Mouse (Mus musculus) urinary bladder, postnatal 36 days (tissue): ENCODE measurements around the gene Rad17.

Experiments used
- DNase-seq, 2 experiments: peaks; one replicate each; pipeline ENCODE4 v3.0.0; 2022; ENCODE audit warnings: low spot score in 2 of 2, mixed read lengths in 1 of 2

Rad17 gene

GRCm38 (mm10) chr13:100616181-100617087 lies 34.4 kb downstream of the Rad17 start, which contains the start of gene Marveld2:
Gene Marveld2, minus strand, starts transcription at chr13:100616971.
- peak; percentile 56 to 59 for DNase-seq

GRCm38 (mm10) chr13:100612903-100613302 lies 37.9 kb downstream of the Rad17 start:
- DNase-seq: no peak

- DNase-seq: no peak
Measured at GRCm38 (mm10) chr13:100612251-100612650, 38.6 kb downstream of the Rad17 start.

GRCm38 (mm10) chr13:100611266-100611665 lies 39.6 kb downstream of the Rad17 start:
- no peak for DNase-seq

GRCm38 (mm10) chr13:100607756-100608155 lies 43.1 kb downstream of the Rad17 start:
- DNase-seq: no peak

GRCm38 (mm10) chr13:100605845-100606244 lies 45.0 kb downstream of the Rad17 start:
- DNase-seq: no peak

- no peak for DNase-seq
Measured at GRCm38 (mm10) chr13:100603738-100604095, 47.1 kb downstream of the Rad17 start.

- DNase-seq: no peak
Measured at GRCm38 (mm10) chr13:100603031-100603737, 47.7 kb downstream of the Rad17 start.

- no peak for DNase-seq
Measured at GRCm38 (mm10) chr13:100602239-100602902, 48.5 kb downstream of the Rad17 start.

- DNase-seq: peak in 1 of 2 experiments; percentile 8
Measured at GRCm38 (mm10) chr13:100601034-100601433, 49.8 kb downstream of the Rad17 start.

- DNase-seq: peak; percentile 13 to 38
Measured at GRCm38 (mm10) chr13:100600317-100600716, 50.5 kb downstream of the Rad17 start.

GRCm38 (mm10) chr13:100597284-100597683 lies 53.6 kb downstream of the Rad17 start:
- DNase-seq: no peak

- DNase-seq: no peak
Measured at GRCm38 (mm10) chr13:100595552-100595885, 55.3 kb downstream of the Rad17 start.

- no peak for DNase-seq
Measured at GRCm38 (mm10) chr13:100594838-100595551, 55.9 kb downstream of the Rad17 start.

GRCm38 (mm10) chr13:100594041-100594792 lies 56.6 kb downstream of the Rad17 start:
- DNase-seq: peak; percentile 19 to 24

GRCm38 (mm10) chr13:100588646-100589045 lies 62.2 kb downstream of the Rad17 start:
- no peak for DNase-seq

- DNase-seq: peak in 1 of 2 experiments; percentile 14
Measured at GRCm38 (mm10) chr13:100582144-100582543, 68.7 kb downstream of the Rad17 start.

- no peak for DNase-seq
Measured at GRCm38 (mm10) chr13:100581701-100582100, 69.2 kb downstream of the Rad17 start.

- DNase-seq: no peak
Measured at GRCm38 (mm10) chr13:100579951-100580350, 70.9 kb downstream of the Rad17 start.

GRCm38 (mm10) chr13:100579220-100579619 lies 71.6 kb downstream of the Rad17 start:
- no peak for DNase-seq

GRCm38 (mm10) chr13:100575950-100576349 lies 74.9 kb downstream of the Rad17 start:
- DNase-seq: no peak
